Mouse (Mus musculus) CD4-positive, CD25-positive, alpha-beta regulatory T cell, adult 4 months (primary cell): Measurements from ENCODE around the gene Jade2. TPM values are rescaled to one million over a fixed set of nuclear protein-coding genes. Genes with fewer than 3 reads are reported as not detected.

Experiments
- ATAC-seq: one replicate; pipeline ENCODE4 v1.8.0; 2017
- polyA plus RNA-seq, 2 experiments: library from polyadenylated mRNA; unstranded; fragments of 100-300 nt; shearing (Covaris generic); gene quantifications; one replicate each; pipeline ENCODE4 v1.2.1; 2017

Jade2 gene
- polyA plus RNA-seq, 2 experiments from 2014 or later = 19.9 to 27.8 TPM

- ATAC-seq = no peak
Observed at GRCm38 (mm10) chr11:51785926-51786325, 71.5 kb downstream of the Jade2 start.

GRCm38 (mm10) chr11:51782721-51783120, 74.7 kb downstream of the Jade2 start:
- no peak for ATAC-seq

DNA sequence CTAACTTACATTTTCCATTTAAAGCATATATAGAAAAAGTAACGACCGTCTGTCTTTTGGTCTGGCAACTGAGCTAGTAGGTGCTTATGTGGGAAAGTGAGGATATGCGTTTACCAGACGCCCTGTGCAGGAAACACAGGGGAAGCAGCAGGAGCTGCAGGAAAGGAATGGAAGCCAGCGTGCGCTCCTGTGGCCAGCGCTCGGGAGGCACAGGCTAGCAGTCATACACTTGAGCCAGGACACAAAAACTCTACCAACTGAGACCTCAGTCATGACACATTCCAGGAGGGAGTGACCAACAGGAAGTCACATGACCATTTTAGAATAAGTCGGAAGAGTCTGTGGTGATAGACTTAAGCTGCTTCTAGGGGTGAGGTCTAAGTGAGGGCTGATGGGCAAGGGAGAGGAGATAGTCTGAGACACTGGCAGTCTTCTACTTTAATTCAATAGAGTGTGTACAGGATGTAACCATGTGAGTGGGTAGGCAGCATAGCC, 76.6 kb downstream of the Jade2 start:
- no peak for ATAC-seq

- ATAC-seq = no peak
Observed at GRCm38 (mm10) chr11:51777478-51777877, 80.0 kb downstream of the Jade2 start.

DNA sequence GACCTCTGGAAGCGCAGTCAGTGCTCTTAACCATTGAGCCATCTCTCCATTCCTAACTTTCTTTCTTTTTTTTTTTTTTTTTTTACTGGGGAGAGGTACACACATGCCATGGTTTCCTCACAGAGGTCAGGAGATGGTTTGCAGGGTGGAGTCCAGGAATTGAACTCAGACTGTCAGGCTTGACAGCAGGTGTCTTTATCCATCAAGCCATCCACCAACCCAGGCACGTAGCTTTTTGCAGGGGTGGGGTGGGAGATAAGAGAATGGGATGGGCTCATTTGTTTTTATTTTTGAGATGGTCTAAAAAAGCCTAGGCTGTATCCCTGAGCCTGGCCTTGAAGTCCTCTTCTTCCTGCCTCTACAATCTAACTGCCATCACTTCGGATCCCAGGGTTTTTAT, 81.9 kb downstream of the Jade2 start:
- no peak for ATAC-seq

DNA sequence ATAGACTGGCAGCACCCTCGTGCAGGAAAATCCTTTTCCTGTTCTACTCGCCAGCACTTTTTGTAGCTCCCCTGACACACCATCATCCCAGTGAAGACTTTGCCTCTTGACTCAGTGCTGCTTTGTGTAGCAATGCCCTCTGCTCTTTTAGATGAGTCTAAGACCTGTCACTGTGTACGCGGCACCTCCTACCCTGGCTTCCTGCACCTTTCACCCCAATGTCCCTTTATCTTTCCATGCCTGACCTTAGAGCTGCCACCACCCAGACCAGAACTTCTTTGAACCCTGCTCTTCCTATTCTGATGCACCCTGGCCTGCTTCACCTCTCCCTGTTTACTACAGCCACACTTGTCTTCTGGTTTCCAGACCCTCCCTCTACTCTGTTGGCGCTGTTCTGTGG, 89.2 kb downstream of the Jade2 start:
- no peak for ATAC-seq

DNA sequence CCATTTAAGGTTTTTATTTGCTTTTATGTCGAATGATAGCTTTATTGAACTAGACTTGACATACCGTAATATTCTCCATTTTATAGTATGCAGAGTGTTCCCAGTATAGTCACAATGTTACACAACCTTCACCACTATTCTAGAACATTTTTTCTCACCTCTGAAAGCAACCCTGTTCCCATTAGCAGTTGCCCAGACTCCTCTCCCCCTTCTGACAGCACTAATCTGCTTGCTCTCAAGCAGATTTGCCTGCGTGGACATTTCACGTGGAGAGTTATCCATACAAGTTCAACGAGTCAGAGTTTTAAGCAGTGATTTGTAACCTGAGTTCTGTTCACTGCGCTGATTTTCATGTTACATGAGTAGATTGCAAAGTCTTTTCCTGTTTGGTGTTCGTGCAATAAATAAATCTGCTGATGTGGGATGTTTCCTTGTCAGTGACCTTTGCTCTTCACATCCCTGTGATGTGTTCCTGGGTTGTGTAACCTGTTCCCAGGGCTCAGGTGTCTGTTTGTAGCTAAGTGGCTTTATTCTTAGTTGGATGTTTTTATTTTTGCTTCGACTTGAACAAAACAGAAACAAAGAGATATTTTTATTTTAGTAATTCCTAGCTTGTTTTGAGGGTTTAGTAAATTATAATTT, 89.8 kb downstream of the Jade2 start:
- ATAC-seq = no peak

DNA sequence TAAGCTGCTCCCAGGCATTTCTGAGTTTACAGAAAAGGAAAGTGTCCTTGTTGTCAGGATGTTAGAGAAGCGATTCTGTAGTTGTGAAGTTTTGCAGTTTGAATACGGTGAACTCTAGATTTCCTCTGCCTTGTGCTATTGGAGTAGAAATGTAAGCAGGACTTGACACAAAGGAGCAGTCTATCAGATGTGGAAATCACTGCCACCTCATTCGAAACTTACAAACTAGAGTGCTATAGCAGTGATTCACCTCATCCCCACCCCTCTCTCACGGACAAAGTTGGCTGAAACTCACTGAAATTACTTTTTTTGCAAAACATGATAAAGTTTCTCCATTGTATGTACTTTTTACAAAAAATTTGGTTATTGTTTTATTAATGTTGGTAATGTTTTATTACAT, 92.6 kb downstream of the Jade2 start:
- ATAC-seq = no peak

DNA sequence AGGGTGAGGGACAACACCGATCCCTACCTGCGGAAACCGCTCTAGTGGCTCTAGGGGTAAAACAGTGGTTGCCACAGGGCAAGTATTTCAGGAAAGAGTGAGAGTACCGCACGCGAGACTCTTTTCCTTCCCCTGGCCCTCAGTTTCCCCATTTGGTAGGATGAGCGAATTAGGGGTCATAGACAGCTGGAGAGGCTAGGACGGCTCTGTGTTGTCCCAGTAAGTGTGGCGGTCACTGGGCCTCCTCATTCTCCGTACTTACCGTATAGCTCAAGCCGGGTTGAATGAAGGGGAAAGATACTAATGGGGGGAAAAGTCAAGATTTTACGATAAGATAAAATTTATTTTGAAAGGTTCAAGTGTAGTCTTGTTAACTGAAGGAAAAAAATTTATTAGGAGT, 93.5 kb downstream of the Jade2 start:
- ATAC-seq = no peak

Other genes with a start within 250 kb of the Jade2 start
- gene Nhp2, start 237.9 kb downstream of the Jade2 start, polyA plus RNA-seq = 100 to 1,000 TPM in 1 of 2 experiments, 10 to 100 TPM in 1; 87.8 to 116 TPM
- gene Rmnd5b, start 221.8 kb downstream of the Jade2 start, polyA plus RNA-seq = 10 to 100 TPM; 46.6 to 54.0 TPM
- gene N4bp3, start 206.8 kb downstream of the Jade2 start, polyA plus RNA-seq = 1 to 10 TPM; 1.2 to 2.5 TPM
- gene D930048N14Rik, start 206.7 kb downstream of the Jade2 start, polyA plus RNA-seq = under 1 TPM in 1 of 2 experiments, not detected in 1; 0.62 TPM
- gene 0610009B22Rik, start 168.8 kb downstream of the Jade2 start, polyA plus RNA-seq = 10 to 100 TPM; 19.9 to 20.3 TPM
- 10 to 100 TPM; 18.2 to 27.0 TPM for gene Sec24a, start 94.0 kb downstream of the Jade2 start, polyA plus RNA-seq
- gene Sar1b, start 94.0 kb downstream of the Jade2 start, polyA plus RNA-seq = 100 to 1,000 TPM; 128 to 129 TPM
- 100 to 1,000 TPM in 1 of 2 experiments, 10 to 100 TPM in 1; 92.5 to 116 TPM for gene Cdkn2aipnl, start 110.0 kb upstream of the Jade2 start, polyA plus RNA-seq
- 100 to 1,000 TPM; 197 to 249 TPM for gene Ube2b, start 143.1 kb upstream of the Jade2 start, polyA plus RNA-seq
- 1 to 10 TPM; 2.7 to 5.3 TPM for gene Cdkl3, start 146.6 kb upstream of the Jade2 start, polyA plus RNA-seq
- 10 to 100 TPM in 1 of 2 experiments, 1 to 10 TPM in 1; 9.5 to 14.3 TPM for gene Ppp2ca, start 241.0 kb upstream of the Jade2 start, polyA plus RNA-seq